Mouse (Mus musculus) midbrain, embryonic 15.5 days (tissue): ENCODE results near the gene Spry2. TPM values are rescaled to one million over a fixed set of nuclear protein-coding genes. Genes with fewer than 3 reads are reported as not detected.
A peak's percentile ranks its signal among the peaks of the same experiment; 100 is the strongest.

Experiments used
- ATAC-seq: fragments of 200-750 bp; cut with Nextera tagmentation; replicated peaks from 2 replicates; pipeline ENCODE4 v1.8.0; 2017; ENCODE audit warnings: moderate TSS enrichment
- H3K27ac ChIP-seq: fragments of 300-500 bp; sonication (generic); 2 replicates; pipeline ENCODE4 v1.5.1; 2015; ENCODE audit warnings: mild to moderate bottlenecking, inconsistent platforms
- H3K27me3 ChIP-seq: fragments of 300-500 bp; sonication (generic); replicated peaks from 2 replicates; pipeline ENCODE4 v1.6.1; 2015; ENCODE audit warnings: inconsistent platforms
- H3K36me3 ChIP-seq: fragments of 300-500 bp; sonication (generic); replicated peaks from 2 replicates; pipeline ENCODE4 v1.6.1; 2015; ENCODE audit warnings: inconsistent platforms
- H3K4me1 ChIP-seq: fragments of 300-500 bp; sonication (generic); 2 replicates; pipeline ENCODE4 v1.6.1; 2015; ENCODE audit warnings: inconsistent platforms
- H3K4me2 ChIP-seq: fragments of 300-500 bp; sonication (generic); 2 replicates; pipeline ENCODE4 v1.6.1; 2015; ENCODE audit warnings: inconsistent platforms, mild to moderate bottlenecking, moderate library complexity
- H3K4me3 ChIP-seq: fragments of 300-500 bp; sonication (generic); 2 replicates; pipeline ENCODE4 v1.5.1; 2015; ENCODE audit warnings: mild to moderate bottlenecking, inconsistent platforms
- H3K9ac ChIP-seq: fragments of 300-500 bp; sonication (generic); 2 replicates; pipeline ENCODE4 v1.6.1; 2015; ENCODE audit warnings: mild to moderate bottlenecking, inconsistent platforms
- H3K9me3 ChIP-seq: fragments of 300-500 bp; sonication (generic); 2 replicates; pipeline ENCODE4 v1.6.1; 2016; ENCODE audit warnings: inconsistent platforms
- WGBS: fragments of 180-500 bp; shearing (Covaris S2); methylation state at CpG from one replicate; pipeline ENCODE4 v1.1.7; 2015; ENCODE audit warnings: mixed read lengths; 5-methylcytosine and 5-hydroxymethylcytosine counted together
- polyA plus RNA-seq: library from polyadenylated mRNA; unstranded; fragments of >200 nt; fragmentation: Nextera tagmentation; extraction: Ambion mirVana; gene quantifications from 2 replicates; pipeline ENCODE4 v1.2.1, GENCODE M21; 2015

The Spry2 gene
- polyA plus RNA-seq, 1 experiment from 2014 or later: 24.2 TPM

DNA sequence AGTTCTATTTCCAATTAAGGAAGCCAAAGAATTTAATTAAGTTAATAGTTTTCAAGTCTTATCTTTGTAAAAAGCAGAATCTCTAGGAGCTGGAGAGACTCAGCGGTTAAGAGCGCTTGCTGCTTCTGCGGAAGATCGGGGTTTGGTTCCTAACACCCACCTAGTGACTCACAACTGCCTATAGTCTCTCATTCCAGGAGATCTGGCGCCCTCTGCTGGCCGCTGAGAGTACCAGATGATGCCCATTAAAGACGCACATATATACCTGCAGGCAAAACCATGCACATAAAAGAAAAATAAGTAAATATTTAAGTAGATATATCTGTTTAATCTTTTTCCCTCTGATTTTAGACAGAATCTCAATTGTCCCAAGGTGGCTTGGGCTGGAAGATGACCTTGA is 6.2 kb upstream of the Spry2 start:
- Histone ChIP-seq H3K36me3 (no peaks in the 10 kb centered on the region), H3K9ac (no peak overlapping the region), H3K4me3 (no peak overlapping the region), H3K9me3 (no peaks in the 10 kb centered on the region), H3K27me3 (no peaks in the 10 kb centered on the region), H3K4me2 (no peak overlapping the region), H3K4me1 (peaks cover 3% of the 10 kb centered on the region; the same call in 1 of the 2 replicates), H3K27ac (no peak overlapping the region)
- no peak for ATAC-seq
- 84% methylated on average over 7 of the region's 7 CpGs for WGBS

DNA sequence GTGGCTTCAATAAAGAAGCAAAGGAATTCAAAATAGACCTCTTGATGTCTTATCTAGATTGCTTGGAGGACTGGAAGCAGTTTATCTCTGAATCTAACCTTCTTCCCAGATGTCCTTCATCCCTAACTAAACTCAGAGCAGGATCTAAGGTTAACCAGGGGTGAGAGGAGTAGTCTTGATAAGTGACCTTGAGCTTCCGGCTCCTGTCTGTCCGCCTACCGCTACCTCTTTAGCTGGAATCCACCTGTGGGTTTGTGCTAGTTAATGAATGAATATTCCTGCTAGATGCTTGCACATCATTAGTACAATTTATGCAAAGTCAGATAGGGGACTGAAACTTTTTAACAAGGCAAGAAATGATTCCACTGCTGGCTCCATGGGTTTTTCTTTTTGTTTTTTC is 4.2 kb upstream of the Spry2 start:
- H3K27me3 ChIP-seq: no peaks in the 10 kb centered on the region
- no peak overlapping the region for H3K27ac ChIP-seq
- no peaks in the 10 kb centered on the region for H3K36me3 ChIP-seq
- peaks cover 3% of the 10 kb centered on the region; the same call in 1 of the 2 replicates for H3K4me1 ChIP-seq
- no peak overlapping the region for H3K9ac ChIP-seq
- H3K9me3 ChIP-seq: no peaks in the 10 kb centered on the region
- H3K4me2 ChIP-seq: no peak overlapping the region
- H3K4me3 ChIP-seq: no peak overlapping the region
- ATAC-seq: no peak
- 87% methylated on average over 3 of the region's 3 CpGs for WGBS

DNA sequence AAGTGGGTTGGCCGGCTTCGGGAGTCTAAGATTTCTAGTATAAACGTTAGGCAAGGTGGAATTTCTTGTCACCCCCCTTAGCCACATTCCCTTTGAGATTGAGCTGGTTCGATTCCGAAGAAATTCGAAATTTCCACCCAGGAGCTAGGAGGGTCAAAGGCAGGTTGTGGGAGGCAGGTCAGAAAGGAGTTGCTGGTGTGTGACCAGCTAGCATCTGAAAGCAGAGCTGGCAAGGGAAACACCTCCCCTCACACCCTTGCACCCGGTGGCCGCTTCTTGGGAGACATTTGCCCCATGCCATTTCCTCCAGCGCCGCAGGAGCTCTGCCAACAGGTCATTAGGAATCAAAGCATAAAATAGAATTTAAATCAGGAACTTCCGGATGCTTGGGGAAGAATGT is 2.5 kb upstream of the Spry2 start:
- peak overlapping the region; percentile 91 for H3K4me3 ChIP-seq
- ATAC-seq: no peak
- WGBS: 4% methylated on average over 11 of the region's 11 CpGs
- no peaks in the 10 kb centered on the region for H3K36me3 ChIP-seq
- H3K27me3 ChIP-seq: no peaks in the 10 kb centered on the region
- peaks cover 18% of the 10 kb centered on the region for H3K4me1 ChIP-seq
- H3K27ac ChIP-seq: peak overlapping the region; percentile 98
- no peaks in the 10 kb centered on the region for H3K9me3 ChIP-seq
- 0 out of 2 replicates have a peak overlapping the region, but pooled peaks have one; percentile 67 for H3K9ac ChIP-seq
- H3K4me2 ChIP-seq: peak overlapping the region; percentile 91

DNA sequence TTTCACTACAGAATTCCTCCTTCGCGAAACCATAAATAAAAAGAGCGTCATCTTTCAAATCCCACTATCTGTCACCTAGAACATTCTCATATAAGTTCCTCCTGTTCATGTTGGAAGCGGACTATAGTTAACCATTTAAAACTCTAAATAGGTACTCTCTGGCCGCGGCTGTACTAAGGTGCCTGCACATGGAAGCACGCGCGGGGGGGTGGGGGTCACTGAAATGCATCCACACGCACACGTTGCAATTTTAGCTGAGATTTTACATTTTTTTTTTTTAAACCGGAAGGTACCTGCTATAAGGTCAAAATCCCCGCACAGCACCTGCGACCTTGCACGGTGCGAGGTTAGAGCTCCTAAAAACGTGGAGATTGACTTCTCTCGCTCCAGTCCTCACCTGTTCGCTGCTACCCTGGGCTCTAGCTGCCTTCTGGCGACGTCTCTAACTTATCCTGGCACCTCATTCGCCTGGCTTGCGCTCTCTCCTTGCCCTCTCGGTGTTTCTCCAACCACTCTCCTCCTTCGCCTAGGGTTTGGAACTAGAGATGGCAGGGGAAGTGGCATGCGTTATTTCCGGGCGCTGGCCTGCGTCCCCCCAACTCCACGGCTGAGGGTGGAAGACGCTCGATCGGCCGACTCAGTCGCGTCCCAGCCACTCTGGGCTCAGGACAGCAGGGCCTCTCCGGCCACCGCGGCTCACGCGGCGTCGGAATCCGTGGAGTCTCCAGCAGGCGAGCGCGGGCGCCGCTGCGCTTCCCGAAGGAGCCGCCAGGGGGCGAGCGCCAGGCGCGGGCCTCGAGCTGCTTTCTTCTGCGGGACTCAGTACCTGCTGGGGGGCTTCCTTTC is 1.9 kb upstream of the Spry2 start:
- no peaks in the 10 kb centered on the region for H3K27me3 ChIP-seq
- H3K4me1 ChIP-seq: peaks cover 24% of the 10 kb centered on the region
- ATAC-seq: peak; percentile 32
- H3K4me2 ChIP-seq: peak overlapping the region; percentile 91
- peak overlapping the region; percentile 91 for H3K4me3 ChIP-seq
- peak overlapping the region; percentile 67 for H3K9ac ChIP-seq
- peak overlapping the region; percentile 98 for H3K27ac ChIP-seq
- no peaks in the 10 kb centered on the region for H3K9me3 ChIP-seq
- under 1% methylated on average over 58 of the region's 58 CpGs for WGBS
- H3K36me3 ChIP-seq: no peaks in the 10 kb centered on the region

DNA sequence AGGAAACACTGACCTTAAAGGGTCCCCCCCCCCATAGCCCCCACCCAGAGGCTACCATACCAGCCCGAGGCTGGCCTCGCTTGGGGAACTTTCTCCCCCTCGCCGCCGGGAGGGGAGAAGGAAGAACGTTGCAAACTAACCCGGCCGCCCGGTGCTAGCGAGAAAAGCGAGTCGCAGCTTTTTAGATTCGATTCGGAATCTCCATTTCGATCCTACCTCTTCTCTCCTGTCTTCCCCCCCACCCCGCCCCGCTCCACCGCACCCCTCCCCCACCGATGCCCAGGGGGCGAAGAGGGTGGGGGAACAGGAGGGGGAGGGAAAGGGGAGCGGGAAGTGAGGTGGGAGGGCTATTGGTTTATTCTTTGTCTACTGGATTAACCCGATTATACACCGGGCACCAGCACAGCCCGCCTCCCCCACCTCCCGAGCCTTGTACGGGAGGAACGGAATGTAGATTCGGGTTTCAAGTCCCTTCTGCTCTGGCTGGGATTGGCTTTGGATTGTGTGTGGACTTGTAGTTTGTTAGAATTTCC is 1.0 kb upstream of the Spry2 start:
- Histone ChIP-seq H3K4me2 (peak overlapping the region; percentile 91), H3K27me3 (no peaks in the 10 kb centered on the region), H3K9ac (peak overlapping the region; percentile 67), H3K9me3 (no peaks in the 10 kb centered on the region), H3K4me1 (peaks cover 32% of the 10 kb centered on the region), H3K36me3 (no peaks in the 10 kb centered on the region), H3K27ac (peak overlapping the region; percentile 98), H3K4me3 (peak overlapping the region; percentile 91)
- whole genome bisulfite sequencing: 0% methylated on average over 24 of the region's 28 CpGs
- ATAC-seq: peak; percentile 76

DNA sequence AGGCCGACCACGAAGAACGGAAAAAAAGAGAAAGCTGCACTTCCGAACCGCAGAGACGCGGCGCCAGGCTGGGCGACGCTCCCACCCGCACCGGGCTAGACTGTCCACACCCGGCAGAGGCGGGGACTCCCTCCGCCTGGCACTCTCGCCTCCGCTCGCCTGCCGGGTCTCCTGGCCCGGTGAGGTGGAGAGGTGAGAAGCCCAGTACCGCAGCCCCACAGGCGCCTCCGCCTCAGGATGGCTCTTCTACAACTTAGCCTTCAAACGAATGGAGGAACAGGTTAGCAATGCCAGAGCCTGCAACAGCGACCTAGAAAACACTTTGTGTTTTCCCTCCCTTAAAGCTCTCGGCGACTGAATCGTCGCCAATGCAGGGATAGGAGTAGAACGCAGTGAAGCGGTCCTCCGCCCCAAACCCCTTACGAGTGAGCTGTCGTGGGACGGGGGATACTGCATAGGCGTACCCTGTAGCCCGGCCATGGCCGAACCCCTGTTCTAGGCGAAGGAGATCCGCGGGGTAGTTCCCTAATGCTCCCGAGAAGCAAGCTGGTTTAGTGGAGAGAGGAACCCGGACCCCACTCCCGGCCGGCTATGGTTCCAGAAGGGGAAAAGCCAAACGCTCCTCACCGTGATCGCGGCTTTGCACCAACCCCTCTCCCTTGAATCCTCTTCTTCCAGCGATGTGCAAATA is 513 bp downstream of the Spry2 start:
- H3K4me2 ChIP-seq: peak overlapping the region; percentile 91
- peak overlapping the region; percentile 98 for H3K27ac ChIP-seq
- H3K27me3 ChIP-seq: no peaks in the 10 kb centered on the region
- peak overlapping the region; percentile 67 for H3K9ac ChIP-seq
- peaks cover 35% of the 10 kb centered on the region for H3K4me1 ChIP-seq
- no peaks in the 10 kb centered on the region for H3K36me3 ChIP-seq
- WGBS: under 1% methylated on average over 50 of the region's 50 CpGs
- H3K4me3 ChIP-seq: peak overlapping the region; percentile 91
- ATAC-seq: no peak; the same call in 1 of the 2 replicates
- H3K9me3 ChIP-seq: no peaks in the 10 kb centered on the region

DNA sequence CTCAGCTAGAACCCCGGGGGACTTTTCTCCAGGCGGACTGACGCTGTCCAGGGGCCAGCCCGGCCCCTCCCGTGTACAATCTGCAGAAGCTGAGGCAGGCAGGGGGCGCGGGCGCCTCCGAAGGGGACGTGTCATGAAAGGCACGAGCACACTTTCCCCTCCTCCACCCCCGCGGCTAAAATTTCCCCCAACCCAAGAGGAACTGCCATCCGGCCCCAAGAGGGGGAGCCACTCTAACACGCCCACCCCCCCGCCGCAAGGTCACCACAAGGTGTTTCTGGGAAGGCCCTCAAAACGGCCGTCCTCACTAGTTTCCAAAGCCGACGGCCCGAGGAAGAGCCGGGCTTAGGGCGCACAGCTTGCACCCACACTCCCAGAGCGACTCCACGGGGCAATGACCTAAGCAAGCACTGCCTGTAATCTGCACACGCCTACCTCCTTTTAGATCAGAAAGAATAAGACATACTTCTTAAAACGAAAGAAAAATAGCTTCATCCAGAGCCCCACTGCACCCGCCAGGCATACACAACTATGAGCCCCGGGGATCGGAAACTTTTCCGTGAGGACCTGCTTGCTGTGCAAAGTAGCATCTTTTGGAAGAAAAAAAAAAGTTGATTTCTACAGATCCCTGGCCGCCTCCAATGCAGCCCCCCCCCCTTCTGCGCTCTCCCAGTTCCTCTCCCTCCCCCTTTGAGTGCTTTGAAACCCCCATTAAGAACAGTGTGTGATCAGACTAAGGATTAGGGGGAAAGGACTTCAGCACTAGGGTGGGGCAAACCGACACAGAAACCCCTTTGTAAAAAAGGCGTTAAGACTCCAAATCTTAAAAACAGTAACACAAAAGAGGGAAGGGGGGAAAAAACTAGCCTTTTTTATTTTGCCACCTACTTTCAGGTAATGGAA is 1.4 kb downstream of the Spry2 start:
- Histone ChIP-seq H3K4me1 (peaks cover 35% of the 10 kb centered on the region), H3K4me3 (peak overlapping the region; percentile 91), H3K9ac (peak overlapping the region; percentile 67), H3K4me2 (peak overlapping the region; percentile 91), H3K36me3 (no peaks in the 10 kb centered on the region), H3K27me3 (no peaks in the 10 kb centered on the region), H3K27ac (peak overlapping the region; percentile 98), H3K9me3 (no peaks in the 10 kb centered on the region)
- no peak for ATAC-seq
- under 1% methylated on average over 36 of the region's 36 CpGs for WGBS

DNA sequence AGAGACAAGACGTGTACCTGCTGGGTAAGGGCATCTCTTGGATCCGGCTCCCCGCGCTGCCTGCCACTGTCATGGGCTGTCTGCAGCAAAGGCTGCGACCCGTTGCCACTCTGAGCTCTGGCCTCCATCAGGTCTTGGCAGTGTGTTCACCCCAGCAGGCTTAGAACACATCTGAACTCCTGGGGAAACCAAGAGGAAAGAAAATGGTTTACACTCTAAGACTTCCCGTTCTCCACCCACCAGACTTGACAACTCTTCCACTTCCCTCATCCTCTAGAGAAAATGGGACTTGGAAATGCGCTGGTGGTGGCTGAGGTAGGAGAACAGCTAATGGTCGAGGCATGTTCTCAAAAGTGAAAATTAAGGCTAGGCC is 3.0 kb downstream of the Spry2 start:
- H3K9ac ChIP-seq: peak overlapping the region; percentile 19; the same call in 1 of the 2 replicates
- H3K4me3 ChIP-seq: peak overlapping the region; percentile 91
- peak overlapping the region; percentile 32; the same call in 1 of the 2 replicates for H3K27ac ChIP-seq
- WGBS: 22% methylated on average over 9 of the region's 9 CpGs
- H3K4me2 ChIP-seq: peak overlapping the region; percentile 91
- no peak for ATAC-seq
- no peaks in the 10 kb centered on the region for H3K27me3 ChIP-seq
- H3K36me3 ChIP-seq: no peaks in the 10 kb centered on the region
- H3K9me3 ChIP-seq: no peaks in the 10 kb centered on the region
- H3K4me1 ChIP-seq: peaks cover 32% of the 10 kb centered on the region

DNA sequence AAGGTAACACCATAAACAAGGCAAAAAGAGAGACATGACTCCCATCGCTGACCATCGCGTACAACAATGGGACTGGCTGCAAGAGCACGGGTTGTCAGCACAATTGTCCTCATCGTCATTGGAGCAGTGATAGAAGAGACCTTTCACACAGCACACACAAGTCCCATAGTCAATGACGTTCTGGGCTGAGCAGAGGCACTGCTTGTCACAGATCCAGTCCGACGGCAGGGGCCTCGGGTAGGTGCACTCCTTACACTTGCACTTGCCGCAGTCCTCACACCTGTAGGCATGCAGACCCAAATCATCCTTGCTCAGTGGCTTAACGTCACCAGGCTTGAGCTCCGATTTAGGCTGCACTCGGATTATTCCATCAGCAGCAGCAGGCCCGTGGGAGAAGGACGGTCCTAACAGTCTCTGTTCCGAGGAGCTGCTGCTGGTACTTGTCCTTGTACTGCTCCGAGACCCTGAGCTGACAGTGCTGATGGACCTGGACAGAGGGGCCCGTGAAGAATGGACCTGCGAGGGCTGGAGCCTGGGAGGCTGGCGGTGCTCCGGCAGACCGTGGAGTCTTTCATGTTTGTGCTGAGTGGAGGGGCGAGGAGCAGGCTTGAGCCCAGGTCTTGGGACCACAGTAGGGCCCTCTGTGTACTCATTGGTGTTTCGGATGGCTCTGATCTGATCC is 3.5 kb downstream of the Spry2 start:
- Histone ChIP-seq H3K9me3 (no peaks in the 10 kb centered on the region), H3K36me3 (no peaks in the 10 kb centered on the region), H3K27me3 (no peaks in the 10 kb centered on the region), H3K9ac (peak overlapping the region; percentile 19; the same call in 1 of the 2 replicates), H3K4me1 (peaks cover 32% of the 10 kb centered on the region), H3K4me2 (peak overlapping the region; percentile 91), H3K27ac (peak overlapping the region; percentile 32; the same call in 1 of the 2 replicates), H3K4me3 (peak overlapping the region; percentile 91)
- ATAC-seq: no peak
- WGBS: 29% methylated on average over 24 of the region's 24 CpGs

DNA sequence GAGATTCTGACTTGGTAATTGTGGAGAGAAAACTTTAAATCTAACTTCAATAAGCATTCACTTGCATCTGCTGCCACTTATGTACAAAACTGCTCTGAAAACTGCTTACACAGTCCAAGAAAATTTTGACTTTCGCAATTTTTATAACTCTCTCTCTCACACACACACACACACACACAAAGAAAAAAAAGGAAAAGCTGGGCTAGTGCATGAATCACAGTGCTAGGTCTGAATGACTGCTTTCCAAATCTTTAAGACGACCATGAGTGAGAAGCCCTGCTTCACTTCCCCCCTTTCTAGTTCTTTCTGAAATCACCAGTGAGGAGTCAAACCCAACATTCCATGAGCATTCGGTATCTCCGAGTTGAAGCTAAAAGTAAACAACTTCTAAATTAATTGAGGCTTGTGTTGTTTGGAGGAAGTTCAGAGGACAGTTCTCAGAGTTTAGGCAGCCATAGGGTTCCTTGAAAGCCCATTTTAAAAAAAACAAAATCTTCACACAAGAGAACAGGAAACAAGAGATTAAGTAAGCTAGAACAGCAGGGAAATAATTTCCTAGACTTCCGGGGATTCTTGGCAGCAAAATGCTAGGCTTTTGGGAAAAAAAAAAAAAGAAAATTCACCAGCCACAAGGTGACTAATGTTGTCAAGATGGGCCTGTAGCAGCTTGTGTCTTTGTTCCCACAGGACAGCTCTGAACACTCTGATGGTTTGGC is 5.9 kb downstream of the Spry2 start:
- H3K27ac ChIP-seq: no peak overlapping the region
- 49% methylated on average over 5 of the region's 5 CpGs for WGBS
- H3K9me3 ChIP-seq: no peaks in the 10 kb centered on the region
- peaks cover 32% of the 10 kb centered on the region for H3K4me1 ChIP-seq
- no peak overlapping the region for H3K9ac ChIP-seq
- no peaks in the 10 kb centered on the region for H3K36me3 ChIP-seq
- no peak overlapping the region for H3K4me3 ChIP-seq
- no peak for ATAC-seq
- H3K4me2 ChIP-seq: no peak overlapping the region
- H3K27me3 ChIP-seq: no peaks in the 10 kb centered on the region
